Mouse (Mus musculus) lung, adult 2 months (tissue): Measurements from ENCODE around the gene Slc7a6.

ENCODE experiments used
- CTCF ChIP-seq: fragments of 200-500 bp; IDR thresholded peaks from 2 replicates; pipeline ENCODE4 v1.5.1; 2011; ENCODE audit warnings: mild to moderate bottlenecking, low read length, control low read depth; ENCODE audit not compliant: insufficient read depth
- POLR2A ChIP-seq: fragments of 200-500 bp; IDR thresholded peaks from 2 replicates; pipeline ENCODE4 v1.6.1; 2011; ENCODE audit warnings: low read depth, mild to moderate bottlenecking, control low read depth, low read length, borderline replicate concordance; ENCODE audit errors: extremely low read depth

- TF ChIP-seq CTCF (peak; percentile 74), POLR2A (no peak)
Observed at GRCm38 (mm10) chr8:106140769-106141168, 27.9 kb upstream of the Slc7a6 start.
